Mouse (Mus musculus): Measurements from ENCODE around the gene Gm13691. TPM values are rescaled to one million over a fixed set of nuclear protein-coding genes. Genes with fewer than 3 reads are reported as not detected.
"Not testable (repeated sequence)": the region's sequence is repeated elsewhere in the genome, so short reads cannot be mapped to it uniquely, and the experiment has no call there.

Gene Gm13691
- polyA plus RNA-seq, 1 experiment from 2014 or later, result not detected

- H3K9ac ChIP-seq (ENCODE audit: low read length); ATAC-seq (ENCODE audit: insufficient number of reproducible peaks, low FRiP score, low TSS enrichment, low read depth); H3K4me2 ChIP-seq (ENCODE audit: low read depth, severe bottlenecking); H3K36me3 ChIP-seq (ENCODE audit: control insufficient read depth, insufficient read depth, low read length); H3K27ac ChIP-seq (replicated peaks; ENCODE audit: low read depth, low read length); H3K9me3 ChIP-seq (ENCODE audit: control insufficient read depth, low read length); H3K4me1 ChIP-seq (ENCODE audit: control insufficient read depth, insufficient read depth, low read length); DNase-seq (ENCODE audit: low spot score); H3K4me3 ChIP-seq (ENCODE audit: low read depth, low read length); H3K27me3 ChIP-seq (ENCODE audit: control insufficient read depth, insufficient read depth, low read length): not testable (repeated sequence)
- WGBS, result no CpG with 5 or more reads among the region's 6 CpGs
Measured at GRCm38 (mm10) chr2:83984443-83984842, 5.9 kb upstream of the Gm13691 start, which contains the start of gene Gm13697. Gene Gm13697 (plus strand): TSS chr2:83984743.

DNA sequence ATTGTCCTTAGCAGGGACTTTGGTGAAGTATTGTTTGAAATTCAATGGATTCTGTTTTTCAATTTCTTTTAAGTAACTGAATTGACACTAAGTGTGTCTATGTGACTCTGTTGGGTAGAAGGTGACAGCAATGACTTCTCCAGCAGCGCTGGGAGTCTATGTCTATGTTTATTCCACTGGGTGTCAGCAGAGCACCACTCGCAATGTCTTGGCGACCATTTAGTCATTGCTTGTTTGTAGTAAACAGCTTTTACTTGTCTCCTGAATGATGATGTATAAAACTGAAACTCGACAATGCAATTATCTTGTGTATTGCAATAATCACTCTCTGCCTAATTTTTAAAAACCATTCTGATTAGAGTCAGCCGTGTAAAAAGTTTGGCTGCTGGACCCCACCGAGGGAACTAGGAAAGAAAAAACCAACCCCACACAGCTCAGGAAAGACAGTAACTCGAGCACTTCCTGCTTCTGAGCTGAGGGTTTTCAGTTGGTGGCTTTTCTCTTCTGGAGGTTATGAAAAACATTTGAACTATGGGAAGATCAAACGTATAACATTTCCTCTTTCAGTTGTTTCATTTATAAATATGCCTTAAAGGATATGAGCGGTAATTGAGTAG is 3.4 kb downstream of the Gm13691 start:
- H3K27me3 ChIP-seq (ENCODE audit: control insufficient read depth, insufficient read depth, low read length); H3K9me3 ChIP-seq (ENCODE audit: control insufficient read depth, low read length); H3K36me3 ChIP-seq (ENCODE audit: control insufficient read depth, insufficient read depth, low read length); H3K4me3 ChIP-seq (ENCODE audit: low read depth, low read length); DNase-seq (ENCODE audit: low spot score); H3K9ac ChIP-seq (ENCODE audit: low read length); H3K4me1 ChIP-seq (ENCODE audit: control insufficient read depth, insufficient read depth, low read length); ATAC-seq (ENCODE audit: insufficient number of reproducible peaks, low FRiP score, low TSS enrichment, low read depth); H3K4me2 ChIP-seq (ENCODE audit: low read depth, severe bottlenecking); H3K27ac ChIP-seq (replicated peaks; ENCODE audit: low read depth, low read length): not testable (repeated sequence)
- WGBS, result 49% methylated on average over 7 of the region's 9 CpGs

DNA sequence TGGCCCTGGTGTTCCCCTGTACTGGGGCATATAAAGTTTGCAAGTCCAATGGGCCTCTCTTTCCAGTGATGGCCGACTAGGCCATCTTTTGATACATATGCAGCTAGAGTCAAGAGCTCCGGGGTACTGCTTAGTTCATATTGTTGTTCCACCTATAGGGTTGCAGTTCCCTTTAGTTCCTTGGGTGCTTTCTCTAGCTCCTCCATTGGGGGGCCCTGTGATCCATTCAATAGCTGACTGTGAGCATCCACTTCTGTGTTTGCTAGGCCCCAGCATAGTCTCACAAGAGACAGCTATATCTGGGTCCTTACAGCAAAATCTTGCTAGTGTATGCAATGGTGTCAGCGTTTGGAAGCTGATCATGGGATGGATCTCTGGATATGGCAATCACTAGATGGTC is 4.2 kb downstream of the Gm13691 start:
- WGBS, result no CpG with 5 or more reads among the region's 3 CpGs

DNA sequence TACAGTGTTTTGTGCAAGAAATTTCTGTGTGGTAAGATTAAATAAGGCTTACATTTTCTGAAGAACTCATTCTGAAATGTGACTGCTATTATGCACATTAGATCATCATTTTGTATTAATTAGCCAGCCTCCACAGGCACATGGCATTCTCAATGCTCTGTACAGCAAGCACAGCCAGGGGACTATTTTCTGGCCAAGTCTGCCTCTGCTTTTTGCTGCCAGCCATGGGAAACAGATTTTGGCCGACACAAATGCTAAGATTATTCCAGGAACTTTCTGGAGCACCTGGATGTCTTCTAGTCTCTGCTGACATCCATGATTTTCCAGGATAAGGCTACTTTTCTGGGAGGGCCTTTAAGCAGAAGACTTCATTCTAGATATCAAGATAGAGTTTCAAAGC is 18.6 kb downstream of the Gm13691 start:
- Histone ChIP-seq H3K4me2 (ENCODE audit: low read depth, severe bottlenecking) (no peak overlapping the region), H3K27ac (replicated peaks; ENCODE audit: low read depth, low read length) (no peak overlapping the region), H3K9ac (ENCODE audit: low read length) (no peak overlapping the region), H3K4me1 (ENCODE audit: control insufficient read depth, insufficient read depth, low read length) (no peaks in the 10 kb centered on the region), H3K4me3 (ENCODE audit: low read depth, low read length) (no peak overlapping the region), H3K36me3 (ENCODE audit: control insufficient read depth, insufficient read depth, low read length) (no peaks in the 10 kb centered on the region), H3K9me3 (ENCODE audit: control insufficient read depth, low read length) (no peaks in the 10 kb centered on the region), H3K27me3 (ENCODE audit: control insufficient read depth, insufficient read depth, low read length) (no peaks in the 10 kb centered on the region)
- WGBS, result 70% methylated on average over 1 of the region's 1 CpGs
- ATAC-seq (ENCODE audit: insufficient number of reproducible peaks, low FRiP score, low TSS enrichment, low read depth), result no peak
- DNase-seq (ENCODE audit: low spot score), result no peak

More for the DNA sequence above, 4.2 kb downstream of the Gm13691 start:
- not testable (repeated sequence) for H3K27ac ChIP-seq (replicated peaks; ENCODE audit: low read depth, low read length); H3K36me3 ChIP-seq (ENCODE audit: control insufficient read depth, insufficient read depth, low read length); H3K27me3 ChIP-seq (ENCODE audit: control insufficient read depth, insufficient read depth, low read length); H3K4me2 ChIP-seq (ENCODE audit: low read depth, severe bottlenecking); DNase-seq (ENCODE audit: low spot score); H3K9ac ChIP-seq (ENCODE audit: low read length); ATAC-seq (ENCODE audit: insufficient number of reproducible peaks, low FRiP score, low TSS enrichment, low read depth); H3K4me3 ChIP-seq (ENCODE audit: low read depth, low read length); H3K9me3 ChIP-seq (ENCODE audit: control insufficient read depth, low read length); H3K4me1 ChIP-seq (ENCODE audit: control insufficient read depth, insufficient read depth, low read length)

DNA sequence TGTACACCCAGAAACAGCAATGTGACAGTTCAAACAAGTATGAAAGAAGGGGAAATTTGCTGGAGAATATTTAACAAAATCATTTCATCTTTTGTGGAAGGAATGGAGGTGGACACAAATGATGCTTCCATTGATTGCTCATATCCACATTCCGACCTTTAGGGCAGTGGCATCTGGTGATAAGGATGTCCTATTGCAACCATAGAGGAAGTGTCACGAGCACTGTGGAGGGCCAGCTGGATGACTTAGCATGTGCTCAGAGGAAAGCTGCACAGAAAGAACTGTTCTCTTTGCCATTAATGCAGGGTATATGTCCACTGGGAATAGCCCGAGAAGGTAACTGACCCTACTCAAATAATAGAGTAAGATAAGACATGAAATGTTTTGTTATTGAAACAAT is 19.5 kb downstream of the Gm13691 start:
- Histone ChIP-seq H3K4me2 (ENCODE audit: low read depth, severe bottlenecking) (no peak overlapping the region), H3K27ac (replicated peaks; ENCODE audit: low read depth, low read length) (no peak overlapping the region), H3K9me3 (ENCODE audit: control insufficient read depth, low read length) (no peaks in the 10 kb centered on the region), H3K4me3 (ENCODE audit: low read depth, low read length) (no peak overlapping the region), H3K36me3 (ENCODE audit: control insufficient read depth, insufficient read depth, low read length) (no peaks in the 10 kb centered on the region), H3K4me1 (ENCODE audit: control insufficient read depth, insufficient read depth, low read length) (no peaks in the 10 kb centered on the region), H3K9ac (ENCODE audit: low read length) (no peak overlapping the region), H3K27me3 (ENCODE audit: control insufficient read depth, insufficient read depth, low read length) (no peaks in the 10 kb centered on the region)
- ATAC-seq (ENCODE audit: insufficient number of reproducible peaks, low FRiP score, low TSS enrichment, low read depth) (no peak), DNase-seq (ENCODE audit: low spot score) (no peak)
- WGBS, result 80% methylated on average over 3 of the region's 3 CpGs

DNA sequence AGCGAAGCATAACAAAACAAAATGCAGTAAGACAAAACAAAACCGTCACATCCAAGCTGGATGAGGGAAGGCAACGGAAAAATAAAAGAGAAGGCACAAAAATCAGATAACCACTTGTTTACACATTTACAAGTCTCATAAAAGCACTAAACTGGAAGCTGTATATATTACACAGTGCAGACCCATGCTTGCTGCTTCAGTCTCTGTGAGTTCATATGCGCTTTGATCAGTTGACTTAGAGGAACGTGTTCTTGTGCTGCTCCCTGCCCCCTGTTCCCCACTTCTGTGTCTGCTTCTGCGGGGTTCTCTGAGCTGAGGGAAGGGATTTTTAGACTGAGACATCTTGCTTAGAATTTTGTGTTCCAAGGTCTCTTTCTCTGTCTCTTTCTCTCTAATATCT is 24.2 kb downstream of the Gm13691 start:
- Histone ChIP-seq H3K9me3 (ENCODE audit: control insufficient read depth, low read length) (no peaks in the 10 kb centered on the region), H3K27me3 (ENCODE audit: control insufficient read depth, insufficient read depth, low read length) (no peaks in the 10 kb centered on the region), H3K4me1 (ENCODE audit: control insufficient read depth, insufficient read depth, low read length) (no peaks in the 10 kb centered on the region), H3K4me2 (ENCODE audit: low read depth, severe bottlenecking) (no peak overlapping the region), H3K36me3 (ENCODE audit: control insufficient read depth, insufficient read depth, low read length) (no peaks in the 10 kb centered on the region), H3K27ac (replicated peaks; ENCODE audit: low read depth, low read length) (no peak overlapping the region), H3K4me3 (ENCODE audit: low read depth, low read length) (no peak overlapping the region), H3K9ac (ENCODE audit: low read length) (no peak overlapping the region)
- ATAC-seq (ENCODE audit: insufficient number of reproducible peaks, low FRiP score, low TSS enrichment, low read depth) (no peak), DNase-seq (ENCODE audit: low spot score) (no peak)
- 57% methylated on average over 6 of the region's 6 CpGs for WGBS

DNA sequence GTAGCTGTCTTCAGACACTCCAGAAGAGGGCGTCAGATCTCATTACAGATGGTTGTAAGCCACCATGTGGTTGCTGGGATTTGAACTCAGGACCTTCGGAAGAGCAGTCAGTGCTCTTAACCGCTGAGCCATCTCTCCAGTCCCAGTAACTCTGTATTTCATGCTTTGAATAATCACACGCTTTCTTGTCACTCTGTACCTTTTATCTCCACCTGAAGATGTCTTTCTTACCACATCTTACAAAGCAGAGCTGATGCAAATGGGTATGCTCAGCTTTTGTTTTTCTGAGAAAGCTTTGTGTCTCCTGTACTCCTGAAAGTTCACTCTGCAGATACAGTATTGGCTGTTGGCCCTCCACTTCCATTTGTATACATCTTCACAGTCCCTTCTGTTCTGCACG is 25.9 kb downstream of the Gm13691 start:
- ATAC-seq (ENCODE audit: insufficient number of reproducible peaks, low FRiP score, low TSS enrichment, low read depth); H3K36me3 ChIP-seq (ENCODE audit: control insufficient read depth, insufficient read depth, low read length); H3K9ac ChIP-seq (ENCODE audit: low read length); H3K27me3 ChIP-seq (ENCODE audit: control insufficient read depth, insufficient read depth, low read length); H3K4me3 ChIP-seq (ENCODE audit: low read depth, low read length); H3K4me1 ChIP-seq (ENCODE audit: control insufficient read depth, insufficient read depth, low read length); H3K27ac ChIP-seq (replicated peaks; ENCODE audit: low read depth, low read length); H3K4me2 ChIP-seq (ENCODE audit: low read depth, severe bottlenecking); DNase-seq (ENCODE audit: low spot score); H3K9me3 ChIP-seq (ENCODE audit: control insufficient read depth, low read length): not testable (repeated sequence)
- 74% methylated on average over 5 of the region's 5 CpGs for WGBS

DNA sequence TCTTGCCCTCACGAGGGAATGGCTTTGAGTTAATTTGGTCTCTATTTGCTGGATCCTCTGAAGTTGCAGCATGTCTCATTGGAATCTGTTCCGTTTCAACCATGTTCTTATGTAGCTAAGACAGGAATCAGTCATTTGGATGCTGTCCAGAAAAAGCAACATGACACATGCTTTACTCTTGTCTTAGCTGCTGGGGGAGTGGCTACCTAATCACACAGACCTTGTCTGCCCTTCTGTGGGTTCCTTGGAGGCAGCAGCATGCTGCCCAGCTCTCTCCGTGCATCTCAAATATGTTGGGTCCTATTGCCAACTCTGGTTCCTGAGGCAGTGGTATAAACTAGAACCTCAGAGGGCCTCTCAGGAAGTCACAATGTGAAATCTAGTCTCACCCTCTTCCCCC is 28.0 kb downstream of the Gm13691 start:
- no peaks in the 10 kb centered on the region for H3K36me3 ChIP-seq (ENCODE audit: control insufficient read depth, insufficient read depth, low read length)
- H3K4me2 ChIP-seq (ENCODE audit: low read depth, severe bottlenecking), result no peak overlapping the region
- no peak overlapping the region for H3K27ac ChIP-seq (replicated peaks; ENCODE audit: low read depth, low read length)
- ATAC-seq (ENCODE audit: insufficient number of reproducible peaks, low FRiP score, low TSS enrichment, low read depth), result no peak
- H3K9ac ChIP-seq (ENCODE audit: low read length), result no peak overlapping the region
- WGBS, result 69% methylated on average over 3 of the region's 3 CpGs
- DNase-seq (ENCODE audit: low spot score), result no peak
- no peaks in the 10 kb centered on the region for H3K27me3 ChIP-seq (ENCODE audit: control insufficient read depth, insufficient read depth, low read length)
- H3K9me3 ChIP-seq (ENCODE audit: control insufficient read depth, low read length), result no peaks in the 10 kb centered on the region
- no peak overlapping the region for H3K4me3 ChIP-seq (ENCODE audit: low read depth, low read length)
- no peaks in the 10 kb centered on the region for H3K4me1 ChIP-seq (ENCODE audit: control insufficient read depth, insufficient read depth, low read length)

Measured in limb, embryonic 11.5 days (tissue).